Mouse (Mus musculus): ENCODE results near the gene Ppp2ca.

Gene Ppp2ca

DNA sequence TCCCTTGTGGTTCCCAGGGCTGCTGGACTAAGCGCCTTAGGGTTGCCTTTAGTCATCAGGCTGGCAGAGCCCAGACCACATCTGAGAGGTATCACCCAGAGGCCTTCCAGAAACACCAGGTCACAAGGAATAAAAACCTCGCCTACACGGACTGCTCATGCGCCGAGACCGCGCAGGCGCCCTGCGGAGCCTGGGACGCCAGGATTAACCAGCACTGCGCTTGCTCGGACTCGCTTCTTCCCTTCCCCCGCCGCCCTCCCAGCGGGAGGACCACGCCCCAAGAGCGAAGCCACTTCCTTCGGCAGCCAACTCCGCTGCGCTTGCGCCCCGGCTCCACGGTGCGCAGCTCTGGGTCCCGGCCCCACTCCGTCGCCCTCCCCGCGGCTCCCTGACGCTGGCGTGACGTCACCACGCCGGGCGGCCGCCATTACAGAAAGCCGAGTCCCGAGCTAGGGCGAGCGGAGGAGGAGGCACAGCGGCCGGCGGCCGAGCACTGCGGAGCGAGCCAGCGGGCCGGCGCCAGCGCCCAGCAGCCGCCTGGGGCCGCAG lies at the start of gene Ppp2ca:
Gene Ppp2ca, plus strand, starts transcription at position 284 of the 549 bp plus-strand sequence.
- peak; percentile 98 for DNase-seq (ENCODE audit: low spot score in 2 of 2)

DNA sequence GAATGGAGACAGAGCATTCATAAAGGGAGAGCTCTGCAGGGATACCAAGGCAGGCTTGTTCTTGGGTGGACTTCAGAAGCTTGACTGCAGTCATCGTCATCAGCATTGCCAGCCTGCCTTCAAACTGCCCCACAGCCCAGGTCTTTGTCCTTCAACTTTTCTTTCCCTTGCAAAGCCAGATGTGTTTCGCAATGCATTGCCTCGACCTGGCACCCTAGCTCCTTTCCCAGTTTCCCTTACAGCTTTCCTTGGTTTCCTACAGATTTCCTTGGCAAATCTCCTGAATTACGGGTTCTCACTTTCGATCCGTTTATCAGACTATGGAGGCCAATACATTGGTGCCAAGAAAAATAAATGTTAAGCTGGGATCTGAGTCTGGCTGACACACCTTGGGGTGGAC lies 45.1 kb upstream of the Ppp2ca start:
- DNase-seq (ENCODE audit: low spot score in 2 of 2) = no peak

DNA sequence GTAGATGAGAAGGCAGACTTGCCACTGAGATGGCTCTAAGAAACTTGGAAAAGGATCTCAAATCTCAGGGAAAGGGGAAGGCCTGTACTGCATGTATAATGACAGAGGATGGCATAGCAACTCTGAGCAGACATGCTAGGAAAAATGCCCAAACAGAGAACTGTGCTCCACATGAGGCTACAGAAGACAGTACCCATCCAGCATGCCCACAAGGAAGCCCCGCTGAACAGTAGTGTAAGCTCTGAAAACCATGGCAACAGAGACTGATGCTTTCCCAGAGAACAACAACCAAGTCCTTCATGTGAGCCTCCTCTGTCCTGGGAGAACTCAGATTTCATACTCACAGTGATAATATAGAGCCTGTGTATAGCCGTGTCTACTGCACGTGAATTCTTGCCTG lies 43.8 kb upstream of the Ppp2ca start:
- DNase-seq (ENCODE audit: low spot score in 2 of 2) = no peak

DNA sequence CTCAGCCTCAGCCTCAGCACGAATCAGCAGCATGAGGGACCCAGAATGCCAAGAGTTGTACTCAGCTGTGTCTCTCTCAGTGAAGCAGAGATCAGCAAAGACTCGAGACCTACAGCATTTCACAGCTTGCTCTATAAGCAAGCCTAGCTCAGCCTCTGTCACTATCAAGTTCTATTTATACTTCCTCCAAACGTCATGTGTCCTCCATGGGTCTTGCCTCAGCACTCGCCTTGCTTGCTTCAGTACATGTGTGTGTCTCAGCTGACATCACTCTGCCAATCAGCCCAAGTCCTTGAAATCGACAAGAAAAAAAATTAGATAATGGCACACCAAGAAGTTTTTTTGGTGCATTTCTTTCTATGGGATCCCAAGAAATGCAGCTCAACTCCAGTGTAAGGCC lies 42.3 kb upstream of the Ppp2ca start:
- DNase-seq (ENCODE audit: low spot score in 2 of 2) = no peak

DNA sequence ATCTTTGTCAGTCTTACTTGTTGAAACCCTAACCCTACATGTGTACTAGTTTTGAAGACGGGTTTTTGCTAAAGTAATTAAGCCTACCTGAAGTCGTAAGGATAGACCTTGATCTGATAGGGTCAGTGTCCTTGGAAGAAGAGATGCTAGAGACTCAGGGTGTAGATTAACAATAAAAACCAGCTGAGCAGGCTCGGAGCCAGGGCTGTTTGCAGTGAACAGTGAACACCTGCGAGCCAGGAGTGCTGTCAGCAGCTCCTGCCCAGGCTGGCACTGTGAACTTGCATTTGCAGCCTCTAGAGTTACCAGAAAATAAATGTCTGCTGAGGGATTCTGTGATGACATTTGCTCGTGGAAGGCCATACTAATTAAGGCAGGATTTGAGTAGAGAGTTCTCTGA lies 39.5 kb upstream of the Ppp2ca start:
- no peak for DNase-seq (ENCODE audit: low spot score in 2 of 2)

DNA sequence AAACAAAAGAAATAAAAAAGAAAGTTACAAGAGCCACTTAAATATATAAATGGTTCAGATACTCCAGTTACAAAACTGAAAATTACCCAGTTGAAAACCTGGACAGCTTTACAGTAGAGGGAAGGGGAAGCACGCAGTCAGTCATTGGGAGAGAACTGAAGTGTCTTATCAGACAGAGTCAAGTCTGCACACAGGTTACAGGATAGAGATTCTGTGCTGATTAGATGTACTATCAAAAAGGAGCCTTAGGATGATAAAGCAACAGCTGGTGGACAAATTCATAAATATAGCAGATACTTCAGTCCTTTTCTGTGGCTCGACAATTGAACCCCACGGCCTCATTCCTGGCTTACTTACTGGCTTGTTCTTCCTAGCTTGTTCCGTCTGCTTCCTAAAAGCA lies 38.2 kb upstream of the Ppp2ca start:
- no peak for DNase-seq (ENCODE audit: low spot score in 2 of 2)

DNA sequence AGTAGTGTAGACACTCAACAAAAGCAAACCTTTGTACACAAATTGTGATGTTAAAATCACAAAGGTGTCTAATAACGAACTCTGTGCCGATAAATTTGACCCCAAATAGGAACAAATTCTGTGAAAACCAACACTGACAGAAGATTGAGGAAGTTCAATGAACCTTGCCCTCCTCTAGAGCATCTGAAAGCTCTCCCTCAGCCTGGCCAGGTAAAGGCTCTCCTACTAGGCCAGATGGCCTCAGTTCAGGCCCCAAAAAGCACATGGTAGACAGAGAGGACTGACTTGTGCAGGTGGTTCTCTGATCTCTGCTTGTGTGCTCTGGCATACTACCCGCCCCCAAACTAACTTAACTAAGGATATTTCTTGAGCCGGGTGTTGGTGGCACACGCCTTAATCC lies 36.1 kb upstream of the Ppp2ca start:
- DNase-seq (ENCODE audit: low spot score in 2 of 2) = no peak

DNA sequence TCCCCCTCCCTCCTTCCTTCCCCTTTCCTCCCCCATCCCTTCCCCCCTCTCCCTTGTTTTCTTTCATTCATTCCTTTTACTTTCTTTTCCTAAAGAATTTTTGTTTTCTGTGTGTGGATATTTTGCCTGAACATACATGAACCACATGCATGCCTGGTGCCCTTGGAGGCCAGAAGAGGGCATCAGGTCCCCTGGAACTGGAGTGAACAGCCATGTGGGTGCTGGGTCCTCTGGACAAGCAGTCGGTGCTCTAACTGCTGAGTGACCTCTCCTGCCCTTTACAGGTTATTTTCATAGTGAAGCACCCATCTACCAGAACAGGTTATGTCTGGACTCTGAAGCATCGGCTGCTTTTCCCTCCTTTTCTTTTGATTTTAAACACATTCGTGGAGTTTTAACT lies 34.1 kb upstream of the Ppp2ca start:
- no peak for DNase-seq (ENCODE audit: low spot score in 2 of 2)

DNA sequence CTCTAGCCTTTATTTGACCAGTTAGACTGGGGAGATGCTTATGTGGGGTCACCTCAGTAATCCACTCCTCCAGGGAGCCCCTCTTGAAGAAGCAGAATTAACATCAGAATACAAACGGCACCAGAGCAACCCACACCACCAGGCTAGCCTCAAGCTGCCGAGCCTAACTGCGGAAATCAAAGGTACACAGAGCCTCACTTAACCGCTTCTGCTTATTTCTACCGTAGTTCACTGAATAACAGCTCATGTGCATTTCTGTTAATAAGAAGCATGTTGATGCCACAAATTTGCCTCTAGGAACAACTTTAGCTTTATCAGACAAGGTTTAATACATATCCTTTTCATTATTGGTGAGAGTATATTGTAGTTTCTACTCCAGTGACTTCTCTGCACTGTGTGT lies 32.6 kb upstream of the Ppp2ca start:
- no peak for DNase-seq (ENCODE audit: low spot score in 2 of 2)

DNA sequence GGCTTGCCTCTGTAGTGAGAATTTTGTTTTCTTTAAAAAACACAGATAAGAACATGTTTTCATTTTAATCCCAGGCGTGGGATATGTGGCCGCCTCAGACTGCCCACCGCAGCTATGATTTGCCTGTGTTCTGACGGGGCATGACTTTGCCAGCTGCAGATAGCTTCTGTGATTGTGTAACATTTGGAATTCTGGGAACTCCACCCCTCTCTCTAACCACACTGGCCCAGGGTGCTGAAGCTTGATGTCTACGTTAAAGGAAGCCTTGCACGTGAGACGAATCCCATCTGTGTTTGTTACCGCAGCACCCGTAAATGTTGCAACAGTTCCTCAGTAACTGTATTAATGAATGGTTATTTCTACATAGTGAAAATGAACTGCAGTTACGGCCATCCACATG lies 26.7 kb upstream of the Ppp2ca start:
- DNase-seq (ENCODE audit: low spot score in 2 of 2) = no peak

DNA sequence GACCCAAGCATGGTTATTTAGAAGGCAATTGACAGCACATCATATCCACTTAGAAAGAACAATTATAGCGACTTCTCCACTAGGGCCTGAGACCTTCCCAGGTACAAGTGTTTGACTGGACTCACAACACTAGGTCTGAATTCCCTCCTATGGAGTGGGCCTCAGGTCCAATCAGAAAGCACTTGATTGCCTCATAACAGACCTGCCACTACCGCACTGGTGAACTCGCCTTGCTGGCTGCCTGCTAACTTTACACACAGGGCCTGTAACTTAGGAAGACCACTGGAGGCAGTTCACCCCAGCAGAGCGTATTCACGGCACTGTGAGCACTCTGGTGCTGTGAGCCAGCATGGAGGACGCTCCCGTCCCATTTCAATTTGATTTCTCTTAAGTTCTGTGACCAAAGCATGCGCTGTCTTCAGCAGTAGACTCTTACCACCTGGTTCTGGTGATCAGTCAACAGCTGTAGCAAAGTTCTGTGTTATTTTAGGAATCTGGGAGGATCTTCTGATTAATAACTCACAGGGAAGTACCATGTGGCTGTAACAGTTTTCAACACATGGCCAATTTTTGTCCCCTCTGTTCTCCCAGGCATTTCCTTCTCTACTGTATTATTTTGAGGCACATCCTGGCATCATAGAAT lies 24.8 kb upstream of the Ppp2ca start:
- DNase-seq (ENCODE audit: low spot score in 2 of 2) = no peak

DNA sequence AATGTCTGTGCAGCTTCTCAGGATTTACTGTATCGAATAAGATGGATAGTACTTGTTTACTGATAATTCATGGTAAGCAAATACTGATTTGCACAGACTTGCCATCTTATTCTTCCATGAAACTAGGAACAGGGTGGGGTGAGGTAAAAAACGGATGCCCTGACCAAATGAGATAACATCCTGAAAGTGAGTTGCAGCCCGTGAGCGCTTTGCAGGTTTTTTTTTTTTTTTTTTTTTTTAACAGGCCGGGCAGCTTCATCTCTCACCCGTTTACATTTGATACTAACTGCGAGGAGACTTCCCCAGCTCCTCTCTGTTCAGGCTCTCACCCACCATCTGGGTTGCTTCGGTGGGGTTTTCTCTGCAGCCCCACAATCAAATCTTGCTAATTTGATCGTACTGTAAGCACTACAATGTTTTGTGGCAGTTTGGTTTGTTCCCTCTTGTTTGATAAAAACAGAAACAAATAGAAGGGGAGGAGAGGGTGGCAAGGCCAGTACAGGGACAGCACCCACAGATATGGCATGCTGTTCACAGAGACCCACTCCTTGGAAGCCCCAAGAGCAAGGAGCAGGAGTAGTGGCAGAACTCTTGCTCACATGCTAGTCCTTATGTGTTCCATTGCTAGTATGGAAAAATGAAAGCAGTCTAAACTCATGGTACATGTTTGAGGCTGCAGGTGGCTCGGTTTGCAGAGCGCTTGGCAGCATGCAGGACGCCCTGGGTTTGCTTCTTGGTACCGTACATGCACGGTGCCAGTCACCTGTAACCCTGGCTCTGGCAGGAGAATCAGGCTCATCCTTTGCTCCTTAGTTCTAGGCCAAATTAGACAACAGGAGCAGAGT lies 23.6 kb upstream of the Ppp2ca start:
- no peak for DNase-seq (ENCODE audit: low spot score in 2 of 2)

DNA sequence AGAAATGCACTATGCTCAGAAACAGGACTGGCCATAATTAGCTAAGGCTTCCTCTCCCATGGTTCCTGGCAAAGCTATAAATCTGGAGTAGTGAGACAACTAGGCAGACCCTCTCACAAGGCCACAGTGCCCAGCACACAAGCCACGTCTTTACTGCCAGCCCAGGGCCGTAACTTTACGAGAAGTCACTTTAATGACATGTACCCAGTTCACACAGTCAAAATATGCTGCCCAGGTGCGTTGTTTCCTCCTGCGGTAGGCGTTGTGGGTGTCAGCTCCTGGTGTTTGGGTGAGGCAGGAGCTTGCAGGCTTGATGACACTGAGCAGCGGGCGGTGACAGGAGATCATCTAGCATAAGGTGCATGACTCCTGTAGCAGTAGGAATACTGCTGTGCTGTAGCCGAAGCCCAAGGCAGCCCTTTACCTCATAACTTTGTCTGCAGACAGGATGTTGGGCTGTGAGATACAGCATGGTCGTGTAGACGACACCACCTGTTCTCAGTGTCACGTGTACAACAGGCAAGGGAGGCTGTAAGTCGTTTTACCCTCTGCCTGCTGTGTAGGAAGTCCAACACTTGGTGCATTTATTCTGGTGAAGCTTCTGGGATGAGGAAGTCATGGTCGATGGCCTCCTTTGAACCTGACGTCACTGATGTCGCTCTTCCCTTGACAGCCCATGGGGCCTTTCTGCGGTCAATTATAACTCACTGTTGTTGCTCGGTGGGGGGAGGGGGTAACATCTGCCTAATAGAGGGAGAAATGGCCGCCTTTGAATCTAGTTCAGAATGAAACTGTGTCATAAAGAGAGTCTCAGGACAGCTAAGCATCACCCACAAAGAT lies 22.5 kb upstream of the Ppp2ca start:
- DNase-seq (ENCODE audit: low spot score in 2 of 2) = no peak

DNA sequence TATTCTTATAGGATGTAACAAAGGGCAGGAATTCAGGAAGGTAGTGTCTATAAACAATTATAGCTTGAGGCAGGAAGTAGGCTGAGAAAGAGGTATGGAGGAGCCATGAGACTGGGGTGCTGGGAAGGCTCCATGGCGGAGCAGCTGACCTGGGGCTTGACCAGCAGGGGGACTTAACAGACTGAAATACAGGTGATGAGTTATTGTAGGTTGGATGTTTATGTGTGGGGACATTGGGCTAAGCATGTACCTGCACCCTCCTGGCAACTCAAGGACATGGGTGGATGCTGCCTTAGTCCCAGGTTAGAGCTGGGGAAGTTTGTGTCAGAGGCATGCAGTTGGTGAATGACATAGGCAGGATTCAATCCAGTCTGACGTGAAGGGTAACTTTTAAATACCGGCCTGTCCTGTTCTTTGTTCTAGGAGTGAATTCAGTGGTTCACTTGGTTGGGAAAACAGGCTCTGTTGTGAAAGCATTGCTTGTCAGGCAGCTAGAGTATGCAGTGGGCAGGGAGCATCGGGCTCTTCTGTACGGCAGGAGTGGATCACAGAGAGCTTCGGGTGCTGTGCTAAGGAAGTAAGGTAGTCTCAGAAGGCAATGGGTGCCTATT lies 21.6 kb upstream of the Ppp2ca start:
- no peak for DNase-seq (ENCODE audit: low spot score in 2 of 2)

DNA sequence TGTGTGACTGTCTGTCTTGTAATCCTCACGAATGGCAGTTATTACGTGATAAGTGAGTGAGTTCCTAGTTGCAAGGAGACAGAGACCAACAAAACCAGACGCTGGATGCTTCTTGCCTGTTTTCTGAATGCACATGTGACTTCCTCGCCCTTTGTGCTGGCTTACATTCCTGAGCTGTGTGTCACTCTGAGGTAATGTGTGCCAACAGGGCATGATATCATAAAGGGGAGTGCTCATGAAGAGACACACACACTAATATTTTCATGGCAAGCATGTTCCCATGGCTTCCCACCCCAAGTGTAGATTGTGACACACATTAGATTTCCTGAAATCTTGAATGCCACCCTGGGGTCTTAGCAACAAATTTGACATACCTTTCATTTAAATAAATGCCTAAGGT lies 20.5 kb upstream of the Ppp2ca start:
- DNase-seq (ENCODE audit: low spot score in 2 of 2) = no peak

DNA sequence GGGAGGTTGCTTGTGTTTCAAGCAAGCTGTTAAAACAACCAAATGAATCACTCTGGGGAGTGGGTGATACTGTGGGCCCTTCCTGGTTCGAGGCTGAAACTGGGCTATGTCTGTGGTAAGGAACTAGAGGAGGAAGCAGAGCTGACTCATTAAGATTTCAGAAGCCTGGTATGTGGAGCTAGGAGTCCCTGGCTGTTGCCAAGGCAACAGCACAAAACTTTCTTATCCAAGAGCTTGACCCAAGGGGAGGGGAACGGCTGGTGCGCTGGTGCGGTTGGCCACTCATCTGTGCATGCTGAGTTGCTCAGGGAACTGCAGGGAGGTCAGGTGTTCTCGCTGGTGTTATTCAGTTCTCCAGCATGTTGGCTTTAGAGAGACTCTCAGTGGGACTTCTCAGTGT lies 18.5 kb upstream of the Ppp2ca start:
- peak in 1 of 2 experiments; percentile 32 for DNase-seq (ENCODE audit: low spot score in 2 of 2)

DNA sequence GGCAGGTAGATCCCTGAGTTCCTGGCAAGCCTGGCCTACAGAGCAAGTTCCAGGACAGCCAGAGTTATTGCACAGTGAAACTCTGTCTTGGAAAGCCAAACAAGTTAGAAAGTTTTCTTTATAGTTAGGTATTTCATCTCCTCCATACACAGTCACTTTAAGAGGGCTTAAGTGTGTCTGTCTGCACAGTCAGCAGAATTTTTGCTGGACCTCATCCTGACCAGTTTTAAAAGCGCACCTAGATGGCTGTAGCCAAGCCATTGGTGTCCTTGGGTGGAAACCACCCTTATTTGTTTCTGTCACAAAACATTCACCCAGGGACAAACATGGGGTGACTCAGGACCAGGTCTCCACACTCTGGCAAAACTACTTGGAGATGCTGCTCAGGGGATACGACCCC lies 17.8 kb upstream of the Ppp2ca start:
- DNase-seq (ENCODE audit: low spot score in 2 of 2) = no peak

DNA sequence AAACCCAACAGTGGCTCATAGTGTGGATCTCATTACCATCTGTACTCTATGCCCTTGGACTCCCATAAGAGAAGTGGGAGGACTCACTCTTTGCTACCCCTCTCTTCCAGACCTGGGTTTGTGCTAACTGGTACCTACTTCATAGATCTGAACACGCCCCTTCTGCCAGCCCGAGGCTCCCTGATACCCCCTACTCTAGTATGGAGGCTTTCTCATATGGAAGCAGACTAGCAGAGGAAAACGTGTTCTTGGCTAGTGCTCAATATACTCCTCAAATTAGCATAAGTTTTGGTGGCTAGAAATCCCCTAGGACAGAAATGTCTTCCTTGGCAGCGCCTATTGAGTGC lies 12.7 kb upstream of the Ppp2ca start:
- DNase-seq (ENCODE audit: low spot score in 2 of 2) = no peak

DNA sequence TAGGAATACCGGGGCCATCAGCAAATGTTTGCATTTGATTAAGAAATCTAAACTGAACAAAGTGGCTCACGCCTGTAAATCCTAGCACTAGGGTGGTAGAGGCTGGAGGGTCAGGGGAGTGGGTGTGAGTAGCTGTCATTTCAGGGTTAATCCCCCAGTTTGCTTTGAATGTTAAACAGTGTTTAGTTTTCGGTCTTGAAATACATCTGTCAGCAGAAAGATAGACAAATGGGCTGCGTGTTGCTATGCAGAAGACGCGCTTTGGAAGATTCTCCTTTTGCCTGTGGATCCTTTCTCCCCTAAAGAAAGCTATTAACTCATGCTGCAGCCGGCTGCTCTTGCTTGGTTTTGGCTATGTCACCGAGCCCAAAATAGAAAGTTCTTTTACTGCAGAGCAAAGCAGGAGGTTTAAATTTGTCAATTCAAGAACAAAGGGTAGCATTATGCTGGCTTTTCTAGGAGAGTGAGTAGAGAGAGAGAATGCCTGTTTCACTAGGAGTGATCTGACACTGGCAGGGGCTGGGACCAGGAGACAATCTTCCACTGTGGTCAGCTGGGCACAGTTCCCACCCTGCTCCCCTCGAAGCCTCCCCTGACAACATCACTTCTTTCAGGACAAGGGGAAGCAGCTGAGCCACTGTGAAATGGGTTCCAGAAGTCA lies 12.1 kb upstream of the Ppp2ca start:
- DNase-seq (ENCODE audit: low spot score in 2 of 2) = peak; percentile 50 to 52

DNA sequence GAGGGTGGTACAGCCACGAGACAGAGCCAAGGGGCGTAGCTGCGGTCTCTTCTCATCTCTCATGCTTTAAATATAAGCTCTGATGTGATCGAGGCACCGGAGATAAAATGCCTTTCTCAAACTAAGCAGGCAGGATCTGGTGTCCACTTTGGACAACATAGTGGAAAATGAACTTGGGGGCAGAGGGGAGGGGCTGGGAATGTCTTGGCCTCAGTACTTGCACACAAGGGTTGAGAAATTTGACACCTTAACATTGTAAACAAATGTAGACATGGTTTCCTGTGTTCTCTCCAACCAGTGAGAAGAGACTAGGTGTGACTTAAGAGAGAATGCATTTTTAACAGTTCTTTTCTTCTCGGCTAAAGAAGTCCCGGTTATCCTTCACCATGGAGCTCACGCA lies 9.2 kb upstream of the Ppp2ca start:
- no peak for DNase-seq (ENCODE audit: low spot score in 2 of 2)

DNA sequence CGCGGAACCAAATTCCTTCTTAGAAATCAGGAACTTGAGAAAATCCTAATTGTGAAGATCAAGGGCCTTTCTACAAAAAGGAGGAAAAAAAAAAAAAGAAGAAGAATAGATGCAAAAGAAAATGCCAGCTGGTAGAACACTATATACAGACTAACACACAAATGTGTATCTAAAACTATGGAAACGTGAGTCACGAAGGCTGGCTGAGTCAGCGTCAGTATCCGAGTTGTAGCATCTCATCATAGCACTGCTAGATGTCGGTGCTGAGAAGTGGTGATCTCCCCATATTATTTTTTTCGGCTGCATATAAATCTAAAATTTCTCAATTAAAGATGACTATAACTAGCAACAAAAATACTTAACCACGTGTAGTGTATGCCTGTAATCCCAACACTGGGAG lies 7.2 kb upstream of the Ppp2ca start:
- no peak for DNase-seq (ENCODE audit: low spot score in 2 of 2)

Data from frontal cortex, postnatal 10 days (tissue).